Mouse (Mus musculus): ENCODE measurements around the gene Nfkb1. TPM values are rescaled to one million over a fixed set of nuclear protein-coding genes. Genes with fewer than 3 reads are reported as not detected.

Gene Nfkb1
- polyA plus RNA-seq, 1 experiment: 45.0 TPM

DNA sequence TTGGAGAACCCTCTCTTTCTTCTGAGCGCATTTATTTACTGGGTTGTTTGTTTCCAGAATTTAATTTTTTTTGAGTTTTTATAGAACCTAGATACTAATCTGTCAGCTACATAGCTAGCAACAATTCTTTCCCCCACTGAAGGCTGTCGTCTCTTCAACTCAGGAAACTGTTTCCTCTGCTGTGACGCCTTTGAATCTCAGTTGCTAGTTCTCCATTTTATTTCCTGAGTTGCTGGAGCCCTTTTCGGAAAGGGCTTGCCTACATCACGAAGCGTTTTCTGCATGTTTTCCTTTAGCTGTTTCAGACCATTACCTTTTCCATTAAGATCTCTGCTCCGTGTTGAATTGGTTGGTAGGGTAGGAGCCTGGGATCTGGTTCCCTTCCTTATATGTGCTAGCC, 74.6 kb downstream of the Nfkb1 start:
- TF ChIP-seq CEBPB (IDR thresholded peaks at IDR 0.05; ENCODE audit: low read depth) (no peak), USF1 (IDR thresholded peaks at IDR 0.05; ENCODE audit: low read depth) (no peak), CTCF (IDR thresholded peaks at IDR 0.05; ENCODE audit: control insufficient read depth, insufficient read depth, insufficient read length) (no peak), FOSL1 (IDR thresholded peaks at IDR 0.05; ENCODE audit: insufficient read depth, low read length, poor library complexity, severe bottlenecking) (no peak), MAX (IDR thresholded peaks at IDR 0.05) (no peak)
- no peak overlapping the region for H3ac ChIP-seq (ENCODE audit: control insufficient read depth, insufficient read length, low read depth)
- H3K4me3 ChIP-seq (ENCODE audit: insufficient read depth, poor library complexity, severe bottlenecking): no peak overlapping the region
- no peaks in the 10 kb centered on the region for H3K79me2 ChIP-seq (ENCODE audit: control insufficient read depth, insufficient read depth)
- H3K36me3 ChIP-seq (ENCODE audit: control insufficient read depth, insufficient read depth): peaks cover 86% of the 10 kb centered on the region
- no peaks in the 10 kb centered on the region for H3K27me3 ChIP-seq (ENCODE audit: control insufficient read depth, insufficient read depth, insufficient read length)
- peaks cover 2% of the 10 kb centered on the region for H3K79me3 ChIP-seq (ENCODE audit: low read depth)

DNA sequence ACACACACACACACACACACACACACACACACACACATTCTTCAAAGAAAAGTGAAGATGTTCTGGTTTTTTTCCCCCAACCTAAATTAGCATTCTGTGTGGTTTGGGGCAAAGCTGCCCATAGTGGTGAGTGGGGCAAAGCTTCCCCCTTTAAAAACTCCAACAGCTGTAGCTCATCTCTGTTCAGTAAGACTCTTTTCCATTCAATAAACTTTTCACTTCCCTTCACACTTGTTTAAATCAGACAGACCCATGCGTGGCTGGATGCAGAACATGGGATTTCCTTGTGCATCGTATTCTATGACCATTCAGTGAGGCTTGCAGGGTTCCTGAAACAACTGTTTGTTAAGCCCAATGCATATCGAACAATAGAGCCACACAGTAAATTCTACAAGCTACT, 77.0 kb downstream of the Nfkb1 start:
- Histone ChIP-seq H3K4me3 (ENCODE audit: insufficient read depth, poor library complexity, severe bottlenecking) (no peak overlapping the region), H3K27me3 (ENCODE audit: control insufficient read depth, insufficient read depth, insufficient read length) (no peaks in the 10 kb centered on the region), H3K79me3 (ENCODE audit: low read depth) (no peaks in the 10 kb centered on the region), H3ac (ENCODE audit: control insufficient read depth, insufficient read length, low read depth) (no peak overlapping the region), H3K79me2 (ENCODE audit: control insufficient read depth, insufficient read depth) (no peaks in the 10 kb centered on the region), H3K36me3 (ENCODE audit: control insufficient read depth, insufficient read depth) (peaks cover 91% of the 10 kb centered on the region)
- no peak for TF ChIP-seq FOSL1 (IDR thresholded peaks at IDR 0.05; ENCODE audit: insufficient read depth, low read length, poor library complexity, severe bottlenecking)
- TF ChIP-seq MAX (IDR thresholded peaks at IDR 0.05): no peak
- TF ChIP-seq CEBPB (IDR thresholded peaks at IDR 0.05; ENCODE audit: low read depth): no peak
- no peak for TF ChIP-seq MYOG (IDR thresholded peaks at IDR 0.05; ENCODE audit: control insufficient read depth, extremely low read depth, insufficient read length)
- no peak for TF ChIP-seq USF1 (IDR thresholded peaks at IDR 0.05; ENCODE audit: low read depth)
- no peak for TF ChIP-seq MYOD1 (IDR thresholded peaks at IDR 0.05; ENCODE audit: control insufficient read depth, insufficient read length, low read depth)
- no peak for TF ChIP-seq CTCF (IDR thresholded peaks at IDR 0.05; ENCODE audit: control insufficient read depth, insufficient read depth, insufficient read length)

DNA sequence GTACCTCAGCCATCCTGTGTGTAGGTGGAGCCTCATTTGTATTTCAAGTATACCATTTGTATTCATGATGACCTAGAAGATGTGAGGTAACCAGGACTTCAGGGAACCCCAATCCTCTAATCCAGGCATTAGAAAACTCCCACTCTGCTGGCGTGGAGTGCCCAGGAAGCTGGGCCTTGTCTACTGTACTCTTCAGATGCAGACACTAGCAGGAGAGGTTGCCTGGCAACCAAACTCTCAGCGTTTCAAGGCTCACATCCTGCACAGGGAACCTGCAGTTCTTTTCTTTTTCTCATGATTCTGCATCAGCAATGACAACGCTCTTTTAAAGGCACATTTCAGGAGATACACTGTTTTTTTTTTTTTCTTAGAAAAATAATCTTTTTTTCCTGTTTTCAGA, 81.1 kb downstream of the Nfkb1 start:
- no peak overlapping the region for H3K4me3 ChIP-seq (ENCODE audit: insufficient read depth, poor library complexity, severe bottlenecking)
- no peak overlapping the region for H3ac ChIP-seq (ENCODE audit: control insufficient read depth, insufficient read length, low read depth)
- H3K79me2 ChIP-seq (ENCODE audit: control insufficient read depth, insufficient read depth): no peaks in the 10 kb centered on the region
- peaks cover 81% of the 10 kb centered on the region for H3K36me3 ChIP-seq (ENCODE audit: control insufficient read depth, insufficient read depth)
- H3K79me3 ChIP-seq (ENCODE audit: low read depth): no peaks in the 10 kb centered on the region
- H3K27me3 ChIP-seq (ENCODE audit: control insufficient read depth, insufficient read depth, insufficient read length): no peaks in the 10 kb centered on the region
- no peak for TF ChIP-seq MAX (IDR thresholded peaks at IDR 0.05)

DNA sequence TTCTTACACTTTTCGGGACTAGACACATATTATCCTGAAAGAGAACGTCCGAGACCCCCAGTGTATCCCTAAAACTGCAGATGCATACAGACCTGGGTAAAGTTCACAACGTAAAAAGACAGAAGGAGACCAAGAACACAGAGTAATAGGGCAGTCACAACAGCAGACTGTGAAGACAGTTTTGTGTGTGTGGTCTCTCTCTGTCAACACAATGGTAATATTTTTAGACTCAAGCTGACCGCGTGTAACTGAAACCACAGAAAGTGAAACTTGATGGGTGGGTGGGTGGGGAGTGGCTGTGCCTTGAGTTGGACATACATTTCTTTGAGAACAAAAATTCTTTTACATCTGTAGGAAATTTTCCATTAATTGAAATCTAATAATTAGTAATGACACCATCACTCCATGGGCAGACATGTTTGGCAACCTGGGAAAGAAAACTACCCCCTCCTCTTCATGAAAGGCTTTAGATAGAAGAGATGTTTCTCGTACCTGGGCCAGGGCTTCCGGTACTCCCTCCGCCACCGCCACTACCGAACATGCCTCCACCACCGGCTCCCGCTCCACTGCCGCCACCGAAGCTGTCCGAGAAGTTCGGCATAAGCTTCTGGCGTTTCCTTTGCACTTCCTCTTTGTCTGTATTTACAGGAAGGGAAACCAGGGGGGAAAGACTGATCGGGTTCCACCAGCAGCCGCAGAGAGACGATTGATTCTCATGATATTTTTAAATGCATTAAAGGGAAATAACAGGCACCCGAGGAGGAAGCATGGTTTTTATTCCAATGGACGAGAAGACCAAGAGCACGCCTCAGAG, 83.5 kb downstream of the Nfkb1 start:
- no peak for TF ChIP-seq MAX (IDR thresholded peaks at IDR 0.05)
- TF ChIP-seq CTCF (IDR thresholded peaks at IDR 0.05; ENCODE audit: control insufficient read depth, insufficient read depth, insufficient read length): no peak
- no peak for TF ChIP-seq USF1 (IDR thresholded peaks at IDR 0.05; ENCODE audit: low read depth)
- TF ChIP-seq MYOG (IDR thresholded peaks at IDR 0.05; ENCODE audit: control insufficient read depth, extremely low read depth, insufficient read length): no peak
- TF ChIP-seq FOSL1 (IDR thresholded peaks at IDR 0.05; ENCODE audit: insufficient read depth, low read length, poor library complexity, severe bottlenecking): no peak
- TF ChIP-seq MYOD1 (IDR thresholded peaks at IDR 0.05; ENCODE audit: control insufficient read depth, insufficient read length, low read depth): no peak
- no peak for TF ChIP-seq CEBPB (IDR thresholded peaks at IDR 0.05; ENCODE audit: low read depth)
- H3K36me3 ChIP-seq (ENCODE audit: control insufficient read depth, insufficient read depth): peaks cover 79% of the 10 kb centered on the region

GRCm38 (mm10) chr3:135607021-135607420, 84.3 kb downstream of the Nfkb1 start:
- H3K4me3 ChIP-seq (ENCODE audit: insufficient read depth, poor library complexity, severe bottlenecking): no peak overlapping the region
- no peaks in the 10 kb centered on the region for H3K79me2 ChIP-seq (ENCODE audit: control insufficient read depth, insufficient read depth)
- H3K79me3 ChIP-seq (ENCODE audit: low read depth): no peaks in the 10 kb centered on the region
- no peak overlapping the region for H3ac ChIP-seq (ENCODE audit: control insufficient read depth, insufficient read length, low read depth)
- H3K27me3 ChIP-seq (ENCODE audit: control insufficient read depth, insufficient read depth, insufficient read length): no peaks in the 10 kb centered on the region
- peaks cover 79% of the 10 kb centered on the region for H3K36me3 ChIP-seq (ENCODE audit: control insufficient read depth, insufficient read depth)
- TF ChIP-seq FOSL1 (IDR thresholded peaks at IDR 0.05; ENCODE audit: insufficient read depth, low read length, poor library complexity, severe bottlenecking) (no peak), USF1 (IDR thresholded peaks at IDR 0.05; ENCODE audit: low read depth) (no peak), CEBPB (IDR thresholded peaks at IDR 0.05; ENCODE audit: low read depth) (no peak)

More for the DNA sequence above, 83.5 kb downstream of the Nfkb1 start:
- Histone ChIP-seq H3K4me3 (ENCODE audit: insufficient read depth, poor library complexity, severe bottlenecking) (no peak overlapping the region), H3K79me3 (ENCODE audit: low read depth) (no peaks in the 10 kb centered on the region), H3K27me3 (ENCODE audit: control insufficient read depth, insufficient read depth, insufficient read length) (no peaks in the 10 kb centered on the region), H3ac (ENCODE audit: control insufficient read depth, insufficient read length, low read depth) (no peak overlapping the region), H3K79me2 (ENCODE audit: control insufficient read depth, insufficient read depth) (no peaks in the 10 kb centered on the region)

DNA sequence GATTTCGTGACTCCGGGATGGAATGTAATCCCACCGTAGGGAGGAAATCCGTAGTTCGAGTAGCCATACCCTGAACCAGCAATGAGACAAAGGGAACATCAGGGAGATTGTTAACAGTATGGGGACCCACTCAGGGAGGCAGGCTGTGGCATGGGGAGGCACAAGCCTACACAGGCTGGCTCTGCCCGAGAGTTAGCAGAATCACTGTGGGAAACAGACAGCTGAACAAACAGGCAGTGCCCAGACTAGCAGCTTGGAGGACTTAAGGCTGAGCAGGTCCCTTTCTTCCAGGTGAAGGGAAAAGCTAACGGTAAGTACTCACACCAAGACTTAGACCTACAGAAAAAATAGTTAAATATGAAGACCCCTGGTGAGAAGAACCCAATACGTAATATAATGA, 84.8 kb downstream of the Nfkb1 start:
- Histone ChIP-seq H3K4me3 (ENCODE audit: insufficient read depth, poor library complexity, severe bottlenecking) (no peak overlapping the region), H3ac (ENCODE audit: control insufficient read depth, insufficient read length, low read depth) (no peak overlapping the region), H3K79me2 (ENCODE audit: control insufficient read depth, insufficient read depth) (no peaks in the 10 kb centered on the region), H3K27me3 (ENCODE audit: control insufficient read depth, insufficient read depth, insufficient read length) (no peaks in the 10 kb centered on the region), H3K36me3 (ENCODE audit: control insufficient read depth, insufficient read depth) (peaks cover 79% of the 10 kb centered on the region), H3K79me3 (ENCODE audit: low read depth) (no peaks in the 10 kb centered on the region)
- TF ChIP-seq USF1 (IDR thresholded peaks at IDR 0.05; ENCODE audit: low read depth) (no peak), CTCF (IDR thresholded peaks at IDR 0.05; ENCODE audit: control insufficient read depth, insufficient read depth, insufficient read length) (no peak), FOSL1 (IDR thresholded peaks at IDR 0.05; ENCODE audit: insufficient read depth, low read length, poor library complexity, severe bottlenecking) (no peak), MAX (IDR thresholded peaks at IDR 0.05) (no peak), CEBPB (IDR thresholded peaks at IDR 0.05; ENCODE audit: low read depth) (no peak), MYOD1 (IDR thresholded peaks at IDR 0.05; ENCODE audit: control insufficient read depth, insufficient read length, low read depth) (no peak)

All from C2C12 (cell line).